Mouse (Mus musculus) lung, adult 2 months (tissue): ENCODE data around the gene Lhfpl2.
"Not testable (repeated sequence)": the region's sequence is repeated elsewhere in the genome, so short reads cannot be mapped to it uniquely, and the experiment has no call there.

ENCODE experiments used
- CTCF ChIP-seq: fragments of 200-500 bp; IDR thresholded peaks from 2 replicates; pipeline ENCODE4 v1.5.1; 2011; ENCODE audit warnings: mild to moderate bottlenecking, low read length, control low read depth; ENCODE audit not compliant: insufficient read depth
- POLR2A ChIP-seq: fragments of 200-500 bp; IDR thresholded peaks from 2 replicates; pipeline ENCODE4 v1.6.1; 2011; ENCODE audit warnings: low read depth, mild to moderate bottlenecking, control low read depth, low read length, borderline replicate concordance; ENCODE audit errors: extremely low read depth

DNA sequence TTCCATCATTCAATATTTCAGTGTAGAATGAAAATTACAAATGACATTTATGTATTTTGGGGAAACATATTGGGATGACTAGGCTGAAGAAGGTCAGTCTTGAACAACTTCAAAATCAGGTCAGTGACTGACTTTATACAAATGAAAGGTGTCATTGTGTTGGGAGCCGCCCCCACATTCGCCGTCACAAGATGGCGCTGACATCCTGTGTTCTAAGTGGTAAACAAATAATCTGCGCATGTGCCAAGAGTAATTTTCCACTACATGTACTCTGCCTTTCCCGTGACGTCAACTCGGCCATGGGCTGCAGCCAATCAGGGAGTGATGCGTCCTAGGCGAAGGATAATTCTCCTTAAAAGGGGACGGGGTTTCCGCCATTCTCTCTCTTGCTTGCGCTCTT, 33.0 kb upstream of the Lhfpl2 start:
- TF ChIP-seq CTCF, POLR2A: not testable (repeated sequence)
